8 mouse cellular contexts compared by ENCODE assay signal in the genomic region with DNA sequence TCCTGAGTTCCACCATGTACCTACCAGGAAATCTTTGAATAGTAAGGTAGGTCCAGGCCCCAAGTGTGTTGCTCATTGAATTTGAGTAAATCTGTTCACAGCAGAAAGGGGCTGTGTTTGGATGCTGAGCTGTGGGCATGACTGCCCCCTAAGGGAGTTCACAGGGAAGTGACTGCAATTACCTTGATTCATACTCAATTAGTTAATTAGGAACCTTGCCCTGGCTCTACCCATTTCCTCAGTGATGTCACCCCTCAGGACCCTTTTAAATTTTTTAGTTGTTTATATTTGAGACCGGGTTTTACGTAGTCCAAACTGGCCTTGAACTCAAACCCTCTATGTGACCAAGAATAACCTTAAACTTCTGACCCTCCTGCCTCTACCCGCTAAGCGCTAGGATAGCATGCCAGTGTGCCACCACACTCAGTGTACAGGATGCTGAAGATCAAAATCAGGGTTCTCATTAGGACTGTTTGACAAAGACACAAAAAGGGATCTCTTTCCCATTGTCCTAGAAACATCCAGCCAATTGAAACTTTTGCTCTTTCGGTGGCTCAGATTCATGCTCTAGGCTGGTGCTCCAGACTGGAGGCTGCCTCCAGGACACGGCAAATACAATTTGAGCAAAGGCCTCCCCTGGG. TPM values are rescaled to one million over a fixed set of nuclear protein-coding genes. Genes with fewer than 3 reads are reported as not detected.
DNase-seq lines count a peak whose midpoint lies in the region; ATAC-seq and TF ChIP-seq lines count a peak whose summit lies in the region.

No protein-coding gene starts in this region.

- H3K9ac ChIP-seq in hindbrain, postnatal 0 days (replicated peaks; ENCODE audit: low read length) = peak overlapping the region; percentile 67
- peak overlapping the region; percentile 64 for H3K9ac ChIP-seq in midbrain, postnatal 0 days (replicated peaks; ENCODE audit: low read length, poor library complexity, severe bottlenecking)

- no peaks in the 10 kb centered on the region for H3K27me3 ChIP-seq in kidney, adult 2 months (replicated peaks; ENCODE audit: control insufficient read depth, insufficient read depth, low read length)
- no peaks in the 10 kb centered on the region for H3K27me3 ChIP-seq in hindbrain, postnatal 0 days (ENCODE audit: insufficient read depth, low read length)
- no peaks in the 10 kb centered on the region for H3K27me3 ChIP-seq in midbrain, postnatal 0 days (ENCODE audit: insufficient read depth, low read length)

- no peaks in the 10 kb centered on the region for H3K9me3 ChIP-seq in hindbrain, postnatal 0 days (ENCODE audit: low read length)
- H3K9me3 ChIP-seq in midbrain, postnatal 0 days (ENCODE audit: low read length) = no peaks in the 10 kb centered on the region

- peaks cover 5% of the 10 kb centered on the region; the same call in 1 of the 2 replicates for H3K4me1 ChIP-seq in kidney, adult 2 months (ENCODE audit: control insufficient read depth, insufficient read depth, low read length)
- 0 out of 2 replicates have a peak, but pooled peaks cover 4% of the 10 kb centered on the region for H3K4me1 ChIP-seq in bone marrow macrophage, adult 2 months (ENCODE audit: control insufficient read depth, insufficient read depth, low read length)
- no peaks in the 10 kb centered on the region for H3K4me1 ChIP-seq in hindbrain, postnatal 0 days (ENCODE audit: insufficient read depth, low read length)
- 0 out of 2 replicates have a peak, but pooled peaks cover 2% of the 10 kb centered on the region for H3K4me1 ChIP-seq in midbrain, postnatal 0 days (ENCODE audit: insufficient read depth, low read length)

- no peak for TF ChIP-seq POLR2A in kidney, adult 2 months (IDR thresholded peaks at IDR 0.05; ENCODE audit: low read depth, low read length)
- no peak for TF ChIP-seq POLR2A in bone marrow macrophage, adult 2 months (IDR thresholded peaks at IDR 0.05; ENCODE audit: borderline replicate concordance, low read depth, low read length)

- peak; percentile 43; the same call in 1 of the 2 replicates for TF ChIP-seq CTCF in kidney, adult 2 months (conservative IDR thresholded peaks at IDR 0.05; ENCODE audit: insufficient read depth, insufficient read length, low read depth, low read length)
- TF ChIP-seq CTCF in bone marrow macrophage, adult 2 months (IDR thresholded peaks at IDR 0.05; ENCODE audit: low read depth, low read length) = no peak
- peak; percentile 57 for TF ChIP-seq CTCF in hindbrain, postnatal 0 days (IDR thresholded peaks at IDR 0.05; ENCODE audit: low read depth)
- TF ChIP-seq CTCF in midbrain, postnatal 0 days (IDR thresholded peaks at IDR 0.05) = peak; percentile 53

- no peak for DNase-seq in kidney, adult 2 months
- no peak for DNase-seq in kidney, adult 11 months
- peak; percentile 33 for DNase-seq in hindbrain, postnatal 0 days (ENCODE audit: low spot score)
- no peak for DNase-seq in midbrain, postnatal 0 days (ENCODE audit: low spot score)
- no peak for DNase-seq in adrenal gland, adult 18-20 months (ENCODE audit: low spot score in 2 of 2)
- DNase-seq in adrenal gland, adult 8-10 months = no peak
- DNase-seq in right cerebral cortex, postnatal 36 days (ENCODE audit: low spot score in 2 of 2) = no peak

- ATAC-seq in hindbrain, postnatal 0 days = peak; percentile 34
- peak; percentile 34; the same call in 1 of the 2 replicates for ATAC-seq in midbrain, postnatal 0 days (ENCODE audit: low FRiP score)

- peak overlapping the region; percentile 10; the same call in 1 of the 2 replicates for H3K27ac ChIP-seq in kidney, adult 2 months (ENCODE audit: insufficient read depth, low read depth, low read length)
- no peak overlapping the region for H3K27ac ChIP-seq in bone marrow macrophage, adult 2 months (ENCODE audit: insufficient read depth, low read depth, low read length)
- H3K27ac ChIP-seq in hindbrain, postnatal 0 days = 0 out of 2 replicates have a peak overlapping the region, but pooled peaks have one; percentile 68
- no peak overlapping the region for H3K27ac ChIP-seq in midbrain, postnatal 0 days (ENCODE audit: low read depth, low read length)

- WGBS in kidney, adult 2 months = 32% methylated on average over 6 of the region's 6 CpGs
- WGBS in hindbrain, postnatal 0 days = 16% methylated on average over 6 of the region's 6 CpGs
- 11% methylated on average over 6 of the region's 6 CpGs for WGBS in midbrain, postnatal 0 days

- peak overlapping the region; percentile 100 for H3K4me2 ChIP-seq in hindbrain, postnatal 0 days (ENCODE audit: low read depth, low read length)
- peak overlapping the region; percentile 99 for H3K4me2 ChIP-seq in midbrain, postnatal 0 days (ENCODE audit: low read depth, low read length, poor library complexity, severe bottlenecking)

- H3K36me3 ChIP-seq in kidney, adult 2 months (ENCODE audit: control insufficient read depth, insufficient read depth, low read length) = no peaks in the 10 kb centered on the region; the same call in 1 of the 2 replicates
- no peaks in the 10 kb centered on the region for H3K36me3 ChIP-seq in hindbrain, postnatal 0 days (ENCODE audit: insufficient read depth, low read length)
- 0 out of 2 replicates have a peak, but pooled peaks cover 3% of the 10 kb centered on the region for H3K36me3 ChIP-seq in midbrain, postnatal 0 days (ENCODE audit: insufficient read depth, low read length)

- peak overlapping the region; percentile 70 for H3K4me3 ChIP-seq in kidney, adult 2 months (ENCODE audit: insufficient read depth, low read depth, low read length)
- H3K4me3 ChIP-seq in bone marrow macrophage, adult 2 months (ENCODE audit: insufficient read depth, low read length) = peak overlapping the region; percentile 61
- peak overlapping the region; percentile 70 for H3K4me3 ChIP-seq in hindbrain, postnatal 0 days (ENCODE audit: low read length)
- peak overlapping the region; percentile 69 for H3K4me3 ChIP-seq in midbrain, postnatal 0 days (ENCODE audit: low read depth, low read length)

RNA-seq across cellular contexts. Expression of a gene that starts 0.5 kb away (rescaled TPM):
- polyA plus RNA-seq in kidney, adult 2 months (2012; rRNA removed) = 17.4 and 20.2 TPM in 2 replicates
- polyA plus RNA-seq in bone marrow macrophage, adult 2 months (2012; ENCODE audit: insufficient read depth, insufficient read length, missing spikeins) = not detected in 2 replicates
- 13.3 and 15.4 TPM in 2 replicates for total RNA-seq in hindbrain, postnatal 0 days (2014; rRNA removed)
- polyA plus RNA-seq in hindbrain, postnatal 0 days (2015; fragmentation: Nextera tagmentation; extraction: Ambion mirVana) = 13.2 and 13.9 TPM in 2 replicates
- total RNA-seq in midbrain, postnatal 0 days (2014; rRNA removed) = 14.6 and 18.3 TPM in 2 replicates
- 17.8 and 18.8 TPM in 2 replicates for polyA plus RNA-seq in midbrain, postnatal 0 days (2015; fragmentation: Nextera tagmentation; extraction: Ambion mirVana)
- 10 to 100 TPM in 1 of 2 experiments, 1 to 10 TPM in 1; 7.0 to 11.1 TPM for total RNA-seq in adrenal gland, adult 18-20 months (2021)
- 1 to 10 TPM; 5.2 to 9.0 (median 7.7) TPM for total RNA-seq in adrenal gland, adult 8-10 months (2022)

RNA-seq across cellular contexts. Expression of a gene that starts 11.7 kb away (rescaled TPM):
- 54.5 and 98.3 TPM in 2 replicates for polyA plus RNA-seq in kidney, adult 2 months (2012; rRNA removed)
- 45.4 and 142 TPM in 2 replicates for polyA plus RNA-seq in bone marrow macrophage, adult 2 months (2012; ENCODE audit: insufficient read depth, insufficient read length, missing spikeins)
- 148 and 151 TPM in 2 replicates for total RNA-seq in hindbrain, postnatal 0 days (2014; rRNA removed)
- 346 and 347 TPM in 2 replicates for polyA plus RNA-seq in hindbrain, postnatal 0 days (2015; fragmentation: Nextera tagmentation; extraction: Ambion mirVana)
- total RNA-seq in midbrain, postnatal 0 days (2014; rRNA removed) = 217 and 224 TPM in 2 replicates
- 328 and 334 TPM in 2 replicates for polyA plus RNA-seq in midbrain, postnatal 0 days (2015; fragmentation: Nextera tagmentation; extraction: Ambion mirVana)
- total RNA-seq in adrenal gland, adult 18-20 months (2021) = 100 to 1,000 TPM; 289 to 315 TPM
- 100 to 1,000 TPM; 199 to 341 (median 261) TPM for total RNA-seq in adrenal gland, adult 8-10 months (2022)

RNA-seq across cellular contexts. Expression of a gene that starts 49.6 kb away (rescaled TPM):
- polyA plus RNA-seq in kidney, adult 2 months (2012; rRNA removed) = 15.8 and 18.9 TPM in 2 replicates
- 33.6 and 36.2 TPM in 2 replicates for polyA plus RNA-seq in bone marrow macrophage, adult 2 months (2012; ENCODE audit: insufficient read depth, insufficient read length, missing spikeins)
- total RNA-seq in hindbrain, postnatal 0 days (2014; rRNA removed) = 15.5 and 20.7 TPM in 2 replicates
- 13.2 TPM in 2 replicates for polyA plus RNA-seq in hindbrain, postnatal 0 days (2015; fragmentation: Nextera tagmentation; extraction: Ambion mirVana)
- 24.1 and 26.7 TPM in 2 replicates for total RNA-seq in midbrain, postnatal 0 days (2014; rRNA removed)
- polyA plus RNA-seq in midbrain, postnatal 0 days (2015; fragmentation: Nextera tagmentation; extraction: Ambion mirVana) = 13.7 and 14.1 TPM in 2 replicates
- 10 to 100 TPM; 28.5 to 30.9 TPM for total RNA-seq in adrenal gland, adult 18-20 months (2021)
- total RNA-seq in adrenal gland, adult 8-10 months (2022) = 10 to 100 TPM; 24.9 to 38.1 (median 31.0) TPM

Comparison
In these comparisons a context has a peak if more than half of its experiments do, and no peak if none do; other contexts are left out.
1. H3K27ac ChIP-seq: peak in kidney, adult 2 months (single experiment) and hindbrain, postnatal 0 days (single experiment); none in bone marrow macrophage, adult 2 months (single experiment) and midbrain, postnatal 0 days (single experiment).
2. Peak in every context shown above with its lines, with median percentiles within 50 percentile points of each other: H3K4me3 ChIP-seq.